Mouse (Mus musculus): Measurements from ENCODE around the gene Vps25.

GRCm38 (mm10) chr11:101263138-101263988 is 9.9 kb downstream of the Vps25 start:
- TF ChIP-seq CTCF (IDR thresholded peaks at IDR 0.05; ENCODE audit: borderline replicate concordance, control insufficient read depth, extremely low read depth, insufficient read depth, low read length, poor library complexity) (no peak), POLR2A (IDR thresholded peaks at IDR 0.05; ENCODE audit: control insufficient read depth, extremely low read depth, insufficient read depth, low read length, poor library complexity) (no peak)
